Mouse (Mus musculus): ENCODE measurements around the gene Mansc4. TPM values are rescaled to one million over a fixed set of nuclear protein-coding genes. Genes with fewer than 3 reads are reported as not detected.
A peak's percentile ranks its signal among the peaks of the same experiment; 100 is the strongest.

Mansc4 gene
- total RNA-seq (2021), result under 1 TPM in 1 of 2 experiments, not detected in 1; 0.33 TPM
- long read RNA-seq, experiment 1, partial matches to known transcripts, result 0 of 1 reads
- long read RNA-seq, experiment 1, other reads (novel, unspliced or antisense), result 1 of 1 reads
- long read RNA-seq, experiment 2, result 0 reads

GRCm38 (mm10) chr6:147086594-147087225 lies at the start of gene Mansc4:
Gene Mansc4 (minus strand): TSS chr6:147087032.
- DNase-seq (ENCODE audit: low spot score in 2 of 2), result no peak

- no peak for DNase-seq (ENCODE audit: low spot score in 2 of 2)
Measured at GRCm38 (mm10) chr6:147127239-147127638, 40.4 kb upstream of the Mansc4 start.

DNA sequence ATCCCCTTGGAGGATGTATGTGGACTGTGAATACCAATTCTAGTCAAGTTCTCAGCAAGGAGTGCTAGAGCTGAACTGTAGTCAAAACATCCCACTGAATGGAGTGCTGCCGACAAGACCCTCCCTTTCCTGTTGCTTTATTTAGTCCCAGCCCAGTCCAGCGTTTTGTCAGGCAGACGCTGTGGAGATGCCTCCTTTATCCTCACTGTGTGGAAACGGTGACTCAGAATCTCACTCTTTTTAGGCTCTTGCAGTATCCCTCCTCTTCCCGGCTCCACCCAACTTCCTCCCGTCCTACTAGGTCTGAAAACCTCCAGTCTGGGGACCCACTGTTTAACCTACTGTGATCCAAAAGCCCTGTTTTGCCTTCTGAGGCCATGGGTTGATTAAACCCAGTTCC lies 34.5 kb upstream of the Mansc4 start:
- DNase-seq (ENCODE audit: low spot score in 2 of 2), result no peak

- no peak for DNase-seq (ENCODE audit: low spot score in 2 of 2)
Measured at GRCm38 (mm10) chr6:147118190-147118589, 31.4 kb upstream of the Mansc4 start.

- no peak for DNase-seq (ENCODE audit: low spot score in 2 of 2)
Measured at GRCm38 (mm10) chr6:147117764-147118163, 30.9 kb upstream of the Mansc4 start.

DNA sequence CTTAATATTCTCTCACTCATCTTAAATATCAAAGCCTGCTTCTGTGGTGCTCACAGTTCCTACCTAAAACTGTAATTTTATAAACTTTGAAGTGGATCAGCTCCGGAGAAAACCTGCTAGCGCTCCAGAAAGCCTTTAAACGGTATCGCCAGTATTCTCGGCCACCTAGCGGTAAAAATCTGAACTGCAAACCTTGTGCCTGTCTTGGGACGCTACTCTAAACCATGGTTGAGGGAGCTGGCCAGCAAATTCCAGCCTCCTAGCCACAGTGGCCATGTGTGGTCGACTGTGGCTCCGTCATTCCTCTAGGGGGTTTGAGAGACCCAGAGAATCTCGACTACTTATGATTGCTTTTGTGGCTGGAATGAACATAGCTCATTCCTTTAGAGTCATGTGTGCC lies 29.7 kb upstream of the Mansc4 start:
- DNase-seq (ENCODE audit: low spot score in 2 of 2), result peak; percentile 83 to 93

DNA sequence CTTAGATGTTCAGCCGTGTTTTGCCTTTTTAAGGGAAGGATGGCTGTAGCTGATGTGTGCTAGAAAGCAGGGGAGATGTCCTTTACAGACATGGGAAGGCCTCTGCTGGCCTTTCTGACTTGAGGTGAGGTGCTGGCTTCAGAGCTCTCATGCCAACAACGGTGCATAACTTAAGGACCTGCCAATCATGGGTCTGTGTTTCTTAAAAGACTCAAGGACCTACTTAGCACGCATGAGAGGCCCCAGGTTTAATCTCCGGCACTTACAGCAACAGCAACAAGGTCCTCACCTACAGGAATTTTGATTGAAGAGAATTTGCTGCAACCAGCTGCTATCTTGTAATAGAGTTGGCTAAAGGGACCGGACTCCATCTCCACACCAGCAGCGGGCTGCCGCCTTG lies 22.5 kb upstream of the Mansc4 start:
- DNase-seq (ENCODE audit: low spot score in 2 of 2), result no peak

DNA sequence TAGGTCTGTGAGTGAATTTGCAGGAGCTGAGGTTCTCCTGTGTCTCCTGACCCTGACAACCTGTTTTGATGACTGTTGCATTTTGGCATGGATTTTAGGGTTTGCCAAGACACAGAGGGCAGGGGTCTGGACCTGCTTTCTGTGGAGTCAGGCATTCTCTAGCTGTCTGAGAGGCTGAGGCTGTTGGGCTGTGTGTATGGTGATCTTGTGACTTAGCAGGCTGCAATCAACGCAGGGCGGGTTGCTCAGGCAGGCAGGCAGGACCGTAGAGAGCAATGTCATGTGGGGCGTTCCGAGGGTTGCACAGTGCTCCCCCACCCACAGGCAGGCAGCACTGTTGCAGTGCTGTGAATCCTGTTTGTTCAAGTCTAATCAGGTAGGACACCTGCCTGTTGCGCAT lies 19.9 kb upstream of the Mansc4 start:
- DNase-seq (ENCODE audit: low spot score in 2 of 2), result no peak

- no peak for DNase-seq (ENCODE audit: low spot score in 2 of 2)
Measured at GRCm38 (mm10) chr6:147105529-147105928, 18.7 kb upstream of the Mansc4 start.

DNA sequence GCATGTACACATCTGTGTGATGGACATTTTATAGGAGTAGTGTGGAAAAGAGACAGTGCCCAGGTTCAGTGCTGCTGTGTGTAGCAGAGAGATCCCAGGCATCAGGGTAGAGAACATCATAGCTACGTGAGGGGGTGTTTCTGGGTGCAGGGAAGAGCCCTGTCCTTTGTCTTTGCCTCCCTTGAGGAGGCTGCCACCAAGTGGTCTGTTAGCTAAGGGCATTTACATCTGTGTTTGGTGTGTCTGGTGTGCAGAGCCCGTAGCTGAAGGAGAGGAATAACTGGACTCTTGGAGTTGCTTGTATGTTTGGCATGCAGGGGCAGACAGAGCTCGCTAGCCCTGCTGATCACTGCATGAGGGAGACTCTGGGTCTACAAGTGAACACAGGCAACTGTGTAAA lies 15.5 kb upstream of the Mansc4 start:
- no peak for DNase-seq (ENCODE audit: low spot score in 2 of 2)

DNA sequence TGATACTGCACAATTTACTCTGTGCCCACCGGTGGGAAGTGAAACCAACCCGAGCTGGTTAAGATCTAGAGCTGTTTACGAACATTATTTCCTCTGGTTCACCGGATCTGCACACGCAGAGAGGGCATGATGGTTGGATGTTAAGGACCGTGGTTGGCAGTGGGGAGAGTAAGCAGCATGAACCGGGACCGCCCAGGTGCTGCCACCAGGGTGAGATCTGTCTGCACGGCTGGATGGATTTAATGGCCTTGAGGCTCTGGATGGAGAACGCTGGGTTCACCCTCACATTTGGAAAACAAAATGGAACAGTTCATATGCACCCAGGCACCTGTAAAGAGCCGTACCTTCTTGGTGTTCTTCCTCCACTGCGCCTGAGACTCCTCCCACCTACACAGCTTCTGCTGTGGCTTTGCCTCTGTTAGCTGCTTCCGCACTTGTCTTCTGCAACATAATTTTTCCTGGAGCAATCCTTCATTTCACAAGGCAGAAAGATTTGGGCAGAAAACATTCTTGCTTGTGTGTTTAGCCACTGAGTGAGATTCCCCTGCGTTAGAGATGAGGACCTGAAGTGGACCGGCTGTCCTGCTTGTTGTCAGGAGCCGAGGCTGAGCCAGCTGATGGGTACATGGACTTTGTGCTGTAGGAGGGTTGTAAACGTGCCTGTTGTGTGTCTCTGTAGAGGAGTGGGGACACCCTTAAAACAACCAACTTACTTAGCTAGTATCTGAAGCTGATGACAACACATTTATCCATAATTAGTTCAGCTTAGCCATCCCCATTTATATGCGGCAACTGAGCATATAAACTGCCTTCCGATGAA lies 12.8 kb upstream of the Mansc4 start:
- DNase-seq (ENCODE audit: low spot score in 2 of 2), result peak; percentile 23 to 25

DNA sequence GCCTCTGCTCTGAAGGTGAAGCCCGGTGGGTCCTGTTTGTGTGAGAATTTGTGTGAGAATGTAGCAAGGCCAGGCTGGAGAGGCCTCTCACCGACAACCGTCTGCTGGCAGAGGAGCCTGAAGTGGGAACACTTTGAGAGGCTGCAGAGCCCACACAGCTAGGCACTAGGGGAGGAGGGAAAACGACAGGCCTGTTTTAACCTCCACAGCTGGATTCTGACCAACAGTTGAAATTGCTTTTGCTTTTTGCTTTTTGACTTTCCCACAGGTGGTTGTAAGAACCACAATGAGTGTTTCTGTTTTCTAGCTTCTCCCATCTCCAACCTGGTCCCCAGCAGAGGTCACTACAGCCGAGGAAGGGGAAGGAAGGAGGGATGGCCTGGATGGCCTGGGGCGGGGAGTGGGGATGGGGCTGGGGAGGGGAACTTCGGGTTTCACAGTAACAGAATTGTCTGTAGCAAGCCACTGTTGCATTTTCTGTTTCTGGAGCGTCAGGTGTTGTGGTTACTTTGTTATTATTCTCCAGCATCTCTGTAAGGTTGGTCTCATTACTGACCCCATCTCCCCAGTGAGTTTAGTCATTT lies 10.6 kb upstream of the Mansc4 start:
- no peak for DNase-seq (ENCODE audit: low spot score in 2 of 2)

DNA sequence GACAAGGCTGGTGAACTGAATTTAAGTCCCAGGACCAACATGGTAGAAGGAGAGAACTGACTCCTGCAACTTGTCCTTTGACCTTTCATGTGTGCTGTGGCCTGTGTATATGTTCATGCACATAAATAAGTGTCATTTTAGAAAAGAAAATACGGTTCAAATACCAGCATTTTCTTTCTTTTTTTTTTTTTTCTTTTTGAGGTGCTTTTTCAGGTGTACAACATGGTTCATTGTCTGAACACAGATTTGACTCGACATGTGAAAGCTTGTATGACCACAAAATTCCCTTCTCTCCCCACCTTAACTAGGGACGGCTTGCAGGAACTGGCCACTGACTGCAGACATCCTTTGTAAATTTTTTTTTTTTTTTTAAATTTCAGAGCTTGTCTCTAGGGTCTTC lies 10.1 kb upstream of the Mansc4 start:
- no peak for DNase-seq (ENCODE audit: low spot score in 2 of 2)

DNA sequence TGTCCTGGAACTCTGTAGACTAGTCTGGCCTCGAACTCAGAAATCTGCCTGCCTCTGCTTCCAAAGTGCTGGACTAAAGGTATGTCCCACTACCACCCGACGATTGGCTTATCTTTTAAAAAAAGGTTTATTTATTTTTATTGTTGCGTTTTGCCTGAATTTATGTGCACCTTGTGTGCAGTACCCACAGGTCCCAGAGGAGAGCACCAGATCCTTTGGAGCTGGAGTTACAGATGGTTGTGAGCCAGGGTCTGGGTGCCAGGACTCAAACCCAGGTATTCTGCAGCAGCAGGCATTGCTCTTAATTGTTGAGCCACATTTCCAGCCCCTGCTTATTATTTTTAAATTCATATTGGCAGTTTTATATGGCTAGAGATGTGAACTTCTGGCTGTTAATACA lies 9.3 kb upstream of the Mansc4 start:
- DNase-seq (ENCODE audit: low spot score in 2 of 2), result no peak

GRCm38 (mm10) chr6:147094771-147095170 lies 7.9 kb upstream of the Mansc4 start:
- no peak for DNase-seq (ENCODE audit: low spot score in 2 of 2)

DNA sequence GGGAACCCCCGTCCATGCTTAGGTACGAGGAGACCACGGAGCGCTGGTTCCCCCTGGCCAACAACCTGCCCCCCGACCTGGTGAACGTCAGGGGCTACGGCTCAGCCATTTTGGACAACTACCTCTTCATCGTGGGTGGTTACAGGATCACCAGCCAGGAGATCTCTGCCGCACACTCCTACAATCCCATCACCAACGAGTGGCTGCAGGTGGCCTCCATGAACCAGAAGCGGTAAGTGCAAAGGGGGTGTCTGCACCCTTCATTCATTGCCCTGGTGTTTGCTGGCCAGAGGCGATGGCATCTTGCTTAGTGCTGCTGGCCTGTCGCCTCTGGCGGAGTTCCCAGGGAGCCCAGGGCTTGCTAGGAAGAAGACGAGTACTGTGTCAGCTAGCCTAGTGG lies 5.3 kb upstream of the Mansc4 start:
- DNase-seq (ENCODE audit: low spot score in 2 of 2), result peak; percentile 24 to 49

GRCm38 (mm10) chr6:147091136-147092120 lies 4.6 kb upstream of the Mansc4 start, which contains the start of gene Klhl42:
Gene Klhl42 (plus strand): TSS chr6:147091379.
- DNase-seq (ENCODE audit: low spot score in 2 of 2), result peak; percentile 59 to 82

DNA sequence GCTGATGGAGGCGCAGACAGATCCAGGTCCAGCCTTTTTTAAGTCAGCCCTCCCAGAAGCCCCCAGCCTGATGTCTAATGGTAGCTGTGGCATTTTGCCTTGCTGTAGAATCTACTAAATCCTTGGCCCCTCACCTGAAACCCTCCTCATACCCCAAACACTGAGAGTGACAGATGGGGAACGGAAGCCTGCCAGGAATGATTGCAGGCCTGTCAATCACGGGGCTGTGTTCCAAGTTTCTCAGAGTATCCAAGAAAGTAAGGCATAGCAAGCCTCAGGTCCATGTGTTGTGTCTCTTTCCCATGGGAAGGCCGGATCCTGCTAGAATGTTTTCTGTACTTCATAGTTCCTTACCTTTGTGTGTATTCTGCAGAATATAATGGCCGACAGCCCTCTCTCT lies 3.4 kb upstream of the Mansc4 start:
- no peak for DNase-seq (ENCODE audit: low spot score in 2 of 2)

GRCm38 (mm10) chr6:147088517-147088916 lies 1.7 kb upstream of the Mansc4 start:
- no peak for DNase-seq (ENCODE audit: low spot score in 2 of 2)

DNA sequence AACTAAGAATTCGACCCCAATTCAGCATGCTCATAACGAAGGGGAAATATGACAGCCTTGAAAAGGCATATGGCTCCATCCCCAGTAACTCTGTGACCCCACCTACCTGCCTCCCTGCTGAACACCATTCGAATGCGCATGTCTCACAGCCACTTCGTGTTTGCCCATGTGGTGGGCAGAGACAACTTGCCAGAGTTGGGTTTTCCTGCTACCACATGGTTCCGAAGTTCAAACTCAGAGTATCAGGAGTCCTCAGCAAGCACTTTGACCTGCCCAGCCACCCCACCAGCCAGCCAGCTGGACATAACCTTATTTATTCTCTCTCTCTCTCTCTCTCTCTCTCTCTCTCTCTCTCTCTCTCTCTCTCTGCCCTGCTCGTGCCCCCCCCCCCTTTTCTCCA lies 904 bp upstream of the Mansc4 start:
- no peak for DNase-seq (ENCODE audit: low spot score in 2 of 2)
